Mouse (Mus musculus) liver, adult 2 months (tissue): ENCODE results near the gene Fsd2.

Source experiments
- CTCF ChIP-seq: fragments of 200-500 bp; IDR thresholded peaks from 2 replicates; pipeline ENCODE4 v1.5.1; 2011; ENCODE audit warnings: low read depth, low read length, control low read depth
- POLR2A ChIP-seq: fragments of 200-500 bp; IDR thresholded peaks from 2 replicates; pipeline ENCODE4 v1.6.1; 2011; ENCODE audit warnings: low read length, control low read depth; ENCODE audit not compliant: insufficient read depth; ENCODE audit errors: extremely low read depth

DNA sequence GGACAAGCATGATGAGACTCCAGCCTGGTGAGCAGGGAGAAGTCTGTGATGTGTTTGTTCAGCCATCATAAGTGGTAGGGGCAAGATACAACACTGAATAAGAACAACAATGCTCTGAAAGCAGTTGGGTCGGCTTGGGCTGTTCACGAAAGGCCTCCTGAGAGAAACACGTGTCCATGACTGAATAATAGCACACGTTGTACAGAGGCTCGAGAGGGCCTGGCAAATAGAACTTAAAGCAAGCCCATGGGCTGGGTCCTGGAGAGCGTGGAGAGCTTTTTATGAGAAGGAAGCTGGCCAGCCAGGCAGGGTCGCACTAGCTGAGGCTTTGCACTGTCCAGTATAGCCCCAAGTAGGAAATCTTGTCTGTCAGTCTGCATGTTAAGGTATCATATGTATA is 11.7 kb upstream of the Fsd2 start:
- TF ChIP-seq POLR2A, result no peak
- no peak for TF ChIP-seq CTCF
